Mouse (Mus musculus) stomach, postnatal 0 days (tissue): ENCODE measurements around the gene Pmm1.

Experiments
- CTCF ChIP-seq: IDR thresholded peaks from 2 replicates; pipeline ENCODE4 v1.5.1; 2016; ENCODE audit warnings: antibody characterized with exemption, low read depth, mild to moderate bottlenecking, moderate library complexity
- EP300 ChIP-seq: optimal IDR thresholded peaks from 2 replicates; pipeline ENCODE3; 2016; ENCODE audit warnings: antibody characterized with exemption

- no peak for TF ChIP-seq CTCF
- no peak for TF ChIP-seq EP300
Observed at GRCm38 (mm10) chr15:81921255-81921654, 39.5 kb downstream of the Pmm1 start.
